Mouse (Mus musculus) kidney, adult 9 months (tissue): ENCODE measurements at regions not wholly inside any gene's neighbourhood (a gene's known extent, or its start where the extent isn't known, plus 50 kb on each side); places are given as distances from the start of the nearest gene placed in this dataset.

Experiments used
- DNase-seq: peaks from one replicate; pipeline ENCODE4 v3.0.0; 2022

- peak; percentile 25 for DNase-seq
Measured at GRCm38 (mm10) chrX:24169992-24170391, 211.3 kb upstream of the Gm4985 start.

GRCm38 (mm10) chrX:24161654-24162053 lies 202.9 kb upstream of the Gm4985 start:
- DNase-seq = peak; percentile 13

- peak; percentile 30 for DNase-seq
Measured at GRCm38 (mm10) chrX:24153277-24153873, 194.6 kb upstream of the Gm4985 start.
